Mouse (Mus musculus): ENCODE measurements at regions not wholly inside any gene's neighbourhood (a gene's known extent, or its start where the extent isn't known, plus 50 kb on each side); places are given as distances from the start of the nearest gene placed in this dataset.

DNA sequence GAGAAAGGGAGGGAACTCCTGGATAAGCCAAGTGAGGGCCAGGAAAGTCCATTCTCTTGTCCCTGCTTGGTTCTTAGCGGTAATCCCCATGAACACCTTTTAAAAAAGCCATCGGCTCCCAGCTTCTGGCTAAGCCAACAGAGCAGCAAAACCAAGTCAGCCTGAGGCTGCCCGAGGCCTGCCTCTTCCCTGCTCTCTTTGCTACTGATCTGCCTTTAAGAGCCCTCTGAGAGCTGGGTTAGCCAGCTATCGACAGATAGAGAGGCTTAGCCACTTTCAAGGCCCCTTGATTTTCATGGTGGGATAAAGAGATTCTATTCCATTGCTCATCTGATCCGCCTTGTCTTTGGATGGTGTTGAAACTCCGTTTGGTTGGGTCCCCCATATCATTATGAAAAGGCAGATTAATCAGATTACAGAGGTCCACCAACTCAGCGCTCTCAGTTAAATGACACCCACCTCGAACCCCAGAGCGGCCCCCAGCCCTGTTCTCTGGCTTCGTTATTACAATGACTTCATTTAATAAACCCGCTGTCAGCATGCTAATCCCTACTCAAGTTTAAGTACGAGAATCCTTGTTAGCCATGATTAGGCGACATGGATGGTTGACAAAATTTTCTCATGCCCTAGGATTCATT, 66.1 kb downstream of the Slc4a3 start:
- no peak for DNase-seq (ENCODE audit: low read depth)

- no peak for DNase-seq (ENCODE audit: low read depth)
Measured at GRCm38 (mm10) chr1:75613206-75613605, 67.1 kb downstream of the Slc4a3 start.

- DNase-seq (ENCODE audit: low read depth), result no peak
Measured at GRCm38 (mm10) chr1:75616971-75617370, 70.9 kb downstream of the Slc4a3 start.

- DNase-seq (ENCODE audit: low read depth), result no peak
Measured at GRCm38 (mm10) chr1:75618367-75618790, 72.3 kb downstream of the Slc4a3 start.

- no peak for DNase-seq (ENCODE audit: low read depth)
Measured at GRCm38 (mm10) chr1:75630287-75630686, 84.2 kb downstream of the Slc4a3 start.

GRCm38 (mm10) chr1:75631729-75632128, 85.7 kb downstream of the Slc4a3 start:
- DNase-seq (ENCODE audit: low read depth), result no peak

- no peak for DNase-seq (ENCODE audit: low read depth)
Measured at GRCm38 (mm10) chr1:75635591-75635990, 89.5 kb downstream of the Slc4a3 start.

DNA sequence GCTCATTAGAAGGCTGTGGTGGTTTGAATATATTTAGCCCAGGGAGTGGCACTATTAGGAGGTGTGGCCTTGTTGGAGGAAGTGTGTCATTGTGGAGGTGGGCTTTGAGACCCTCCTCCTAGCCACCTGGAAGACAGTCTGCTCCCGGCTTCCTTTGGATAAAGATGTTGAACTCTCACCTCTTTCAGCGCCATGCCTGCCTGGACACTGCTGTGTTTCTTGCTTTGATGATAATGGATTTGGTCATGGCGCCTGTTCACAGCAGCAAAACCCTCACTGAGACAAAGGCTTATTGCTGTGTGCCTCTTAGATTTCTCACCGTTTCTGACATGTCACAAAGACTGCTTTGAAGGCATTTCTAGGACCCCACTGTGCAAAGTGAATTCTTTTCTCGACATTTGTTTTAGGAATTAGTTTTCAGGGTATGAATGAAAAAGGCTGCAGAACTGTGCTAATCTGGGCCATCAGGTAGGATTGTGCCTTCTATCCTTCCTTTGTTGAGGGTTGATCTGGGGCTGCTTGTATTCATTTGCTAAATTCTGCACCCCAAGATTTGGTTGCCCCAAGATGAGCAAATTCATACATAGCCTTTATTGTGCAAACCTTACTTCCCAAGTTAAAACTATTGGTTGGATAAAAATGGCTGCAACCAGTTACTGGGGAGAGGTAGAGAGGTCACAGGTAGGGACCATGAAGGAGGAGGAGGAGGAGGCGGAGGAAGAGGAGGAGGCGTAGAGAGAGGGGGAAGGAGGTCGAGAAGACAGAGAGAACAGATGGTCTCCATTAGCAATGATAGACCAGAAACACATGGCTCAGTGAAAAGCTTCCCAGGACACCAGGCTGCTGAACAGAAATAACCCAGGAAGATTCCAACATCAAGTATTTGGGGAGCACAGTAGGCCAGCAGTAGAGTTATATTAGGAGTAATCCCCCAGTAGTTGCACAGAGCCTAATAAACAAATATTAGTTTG, 93.2 kb downstream of the Slc4a3 start:
- DNase-seq (ENCODE audit: low read depth), result no peak

GRCm38 (mm10) chr1:75642496-75642895, 96.4 kb downstream of the Slc4a3 start:
- DNase-seq (ENCODE audit: low read depth), result no peak

- peak; percentile 54 for DNase-seq (ENCODE audit: low read depth)
Measured at GRCm38 (mm10) chr1:75652547-75652946, 106.5 kb downstream of the Slc4a3 start.

DNA sequence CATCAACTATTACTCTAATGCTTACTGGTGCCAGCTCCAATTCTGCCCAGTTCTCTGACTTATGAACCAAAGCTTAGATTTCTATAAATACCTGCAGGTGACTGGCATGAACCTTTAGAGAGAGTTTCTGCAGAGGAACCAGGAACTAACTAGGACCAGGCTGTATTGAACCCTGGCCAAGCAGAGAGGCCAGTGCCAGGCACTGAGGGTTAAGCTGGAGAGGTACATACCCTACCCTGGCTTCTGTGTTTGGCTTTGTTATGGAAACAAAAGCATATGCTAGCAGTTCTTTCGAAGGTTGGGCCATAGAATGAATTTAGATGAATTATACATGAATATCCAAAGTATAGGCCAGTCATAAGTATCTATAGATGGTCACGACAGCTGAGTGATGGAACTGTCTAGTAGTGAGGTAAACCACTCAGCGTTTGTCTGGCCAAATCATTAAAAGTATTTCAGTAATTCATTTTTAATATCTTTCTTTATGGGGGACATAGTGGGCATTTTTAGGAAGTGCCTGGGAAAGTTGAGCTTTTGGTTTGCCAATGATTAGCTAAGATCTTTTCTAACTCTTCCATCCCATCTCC, 107.0 kb downstream of the Slc4a3 start:
- no peak for DNase-seq (ENCODE audit: low read depth)

- DNase-seq (ENCODE audit: low read depth), result peak; percentile 68
Measured at GRCm38 (mm10) chr1:75653671-75654076, 107.6 kb downstream of the Slc4a3 start.

DNA sequence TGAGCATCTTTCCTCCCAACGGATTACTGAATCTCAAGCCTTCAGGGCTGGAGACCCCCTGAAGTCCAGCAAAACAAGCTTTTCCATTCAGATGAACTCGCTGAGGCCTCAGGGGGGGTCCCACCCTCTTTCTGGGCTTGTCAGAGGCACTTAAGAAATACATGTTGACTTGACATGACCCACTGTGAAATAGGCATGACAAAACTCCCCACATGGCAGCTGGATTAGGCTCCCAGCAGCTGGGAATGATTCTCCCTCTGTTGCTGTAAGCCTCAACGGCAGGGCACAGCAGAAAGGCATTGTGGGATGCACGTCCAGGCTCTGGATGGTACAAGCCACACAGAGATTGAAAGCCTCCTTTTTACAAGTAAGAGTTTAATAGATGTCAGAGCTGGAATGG, 110.5 kb downstream of the Slc4a3 start:
- DNase-seq (ENCODE audit: low read depth), result no peak

GRCm38 (mm10) chr1:75660336-75661100, 114.5 kb downstream of the Slc4a3 start:
- no peak for DNase-seq (ENCODE audit: low read depth)

GRCm38 (mm10) chr1:75662141-75662990, 116.3 kb downstream of the Slc4a3 start:
- peak; percentile 26 for DNase-seq (ENCODE audit: low read depth)

GRCm38 (mm10) chr1:75667736-75668269, 121.7 kb downstream of the Slc4a3 start:
- DNase-seq (ENCODE audit: low read depth), result no peak

DNA sequence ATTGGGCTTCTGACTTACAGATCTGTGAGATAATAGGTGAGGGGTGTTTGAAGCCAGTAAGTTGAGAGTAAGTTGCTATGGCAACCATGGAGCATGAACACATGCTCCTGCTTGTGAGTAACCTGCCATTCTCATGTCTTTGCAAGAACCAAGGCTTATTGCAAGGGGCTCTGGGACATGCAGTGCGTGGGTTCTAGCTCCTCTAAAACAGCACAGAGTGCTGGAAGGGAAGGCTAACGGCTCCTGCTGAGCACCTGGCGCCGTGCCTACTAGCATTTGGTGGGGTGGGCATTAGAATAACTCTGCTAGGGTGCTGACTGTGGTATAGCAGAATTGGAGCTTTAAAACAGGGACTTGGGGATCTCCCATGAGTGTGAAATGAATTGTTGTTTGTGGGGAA, 130.2 kb downstream of the Slc4a3 start:
- no peak for DNase-seq (ENCODE audit: low read depth)

DNA sequence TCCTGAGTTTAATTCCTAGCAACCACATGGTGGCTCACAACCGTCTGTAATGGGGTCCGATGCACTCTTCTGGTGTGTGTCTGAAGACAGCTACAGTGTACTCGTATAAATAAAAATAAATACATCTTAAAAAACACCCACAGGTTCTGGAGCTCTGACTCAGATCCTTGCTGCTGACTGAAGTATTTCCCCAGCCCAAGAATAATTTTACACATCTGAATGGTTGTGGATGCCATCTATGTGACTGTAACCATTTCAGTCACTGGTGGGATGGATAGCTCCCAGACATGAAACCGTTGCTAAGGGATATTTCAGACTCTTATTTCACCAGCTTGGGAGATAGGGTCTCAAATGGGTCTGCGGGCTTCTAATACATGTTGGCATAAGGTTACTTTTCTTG, 131.6 kb downstream of the Slc4a3 start:
- no peak for DNase-seq (ENCODE audit: low read depth)

DNA sequence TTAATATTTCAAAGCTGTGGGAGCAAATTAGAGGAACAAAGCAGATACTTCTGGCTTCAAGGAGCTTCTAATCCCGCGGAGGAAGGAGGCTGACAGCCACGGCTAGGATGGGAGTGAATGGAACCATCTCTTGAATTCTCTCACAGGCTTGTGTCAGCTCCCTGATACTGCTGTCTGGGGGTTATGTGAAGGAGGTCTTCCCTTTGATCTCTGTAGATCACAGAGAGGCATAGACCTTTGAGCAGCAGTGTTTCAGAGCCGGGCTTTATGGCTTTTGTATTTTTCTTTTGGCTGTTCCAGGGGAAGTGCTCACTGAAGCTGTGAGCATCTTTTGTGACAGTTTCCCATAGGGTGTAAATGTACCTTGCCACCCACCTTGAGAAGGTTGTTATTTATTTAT, 132.2 kb downstream of the Slc4a3 start:
- no peak for DNase-seq (ENCODE audit: low read depth)

DNA sequence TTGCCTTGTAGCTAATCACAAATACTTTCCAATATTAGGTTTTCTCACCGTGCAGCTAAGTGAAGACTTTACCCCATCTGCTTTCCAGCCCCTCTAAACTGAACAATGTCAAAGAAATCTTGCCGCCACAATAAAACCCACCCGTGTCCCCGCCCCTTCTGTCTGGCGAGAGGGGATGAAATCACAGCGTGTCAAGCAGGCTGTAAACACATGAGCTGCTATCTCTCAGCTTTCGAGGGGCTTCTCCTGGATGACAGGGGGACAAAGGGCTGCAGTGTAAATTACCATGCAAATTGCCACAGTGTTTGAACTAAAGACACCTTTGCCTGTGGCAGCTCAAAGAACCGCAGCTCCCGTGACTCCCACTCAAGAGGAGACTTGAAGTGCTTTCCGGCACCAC, 134.3 kb downstream of the Slc4a3 start:
- no peak for DNase-seq (ENCODE audit: low read depth)

GRCm38 (mm10) chr1:75681913-75682312, 135.8 kb downstream of the Slc4a3 start:
- DNase-seq (ENCODE audit: low read depth), result no peak
